Mouse (Mus musculus) hindbrain, embryonic 14.5 days (tissue): ENCODE measurements around the gene Pgghg. TPM values are rescaled to one million over a fixed set of nuclear protein-coding genes. Genes with fewer than 3 reads are reported as not detected.

ENCODE experiments used
- ATAC-seq: fragments of 200-750 bp; cut with Nextera tagmentation; 2 replicates; pipeline ENCODE4 v1.8.0; 2017; ENCODE audit warnings: moderate number of reproducible peaks, mild to moderate bottlenecking, moderate TSS enrichment, moderate library complexity; ENCODE audit not compliant: low FRiP score
- DNase-seq: peaks from one replicate; pipeline ENCODE4 v3.0.0-alpha.2; 2015; ENCODE audit warnings: low spot score
- H3K27ac ChIP-seq: fragments of 300-500 bp; sonication (generic); 2 replicates; pipeline ENCODE4 v1.5.1; 2014; ENCODE audit warnings: mild to moderate bottlenecking, moderate library complexity
- H3K27me3 ChIP-seq: fragments of 300-500 bp; sonication (generic); 2 replicates; pipeline ENCODE4 v1.6.1; 2014; ENCODE audit warnings: mild to moderate bottlenecking, low read length, mixed read lengths; ENCODE audit not compliant: control insufficient read depth, insufficient read depth
- H3K36me3 ChIP-seq: fragments of 300-500 bp; sonication (generic); replicated peaks from 2 replicates; pipeline ENCODE4 v1.6.1; 2014; ENCODE audit not compliant: control insufficient read depth, insufficient read depth
- H3K4me1 ChIP-seq: fragments of 300-500 bp; sonication (generic); replicated peaks from 2 replicates; pipeline ENCODE4 v1.6.1; 2014; ENCODE audit warnings: antibody characterized with exemption, low read length, mixed read lengths; ENCODE audit not compliant: control insufficient read depth, insufficient read depth
- H3K4me2 ChIP-seq: fragments of 300-500 bp; sonication (generic); replicated peaks from 2 replicates; pipeline ENCODE4 v1.6.1; 2014; ENCODE audit warnings: mild to moderate bottlenecking, moderate library complexity
- H3K4me3 ChIP-seq: fragments of 300-500 bp; sonication (generic); replicated peaks from 2 replicates; pipeline ENCODE4 v1.5.1; 2014; ENCODE audit warnings: mild to moderate bottlenecking, low read length
- H3K9ac ChIP-seq: fragments of 300-500 bp; sonication (generic); 2 replicates; pipeline ENCODE4 v1.6.1; 2014
- H3K9me3 ChIP-seq: fragments of 300-500 bp; sonication (generic); 2 replicates; pipeline ENCODE4 v1.6.1; 2016; ENCODE audit warnings: low read length; ENCODE audit not compliant: control insufficient read depth
- WGBS: fragments of 180-500 bp; shearing (Covaris S2); extraction: QIAGEN DNeasy Blood & Tissue Kit; methylation state at CpG from one replicate; pipeline ENCODE4 v1.1.7; 2014; 5-methylcytosine and 5-hydroxymethylcytosine counted together
- polyA plus RNA-seq: library from polyadenylated mRNA; unstranded; fragments of >200 nt; fragmentation: Nextera tagmentation; extraction: Ambion mirVana; gene quantifications from 2 replicates; pipeline ENCODE4 v1.2.1, GENCODE M21; 2014

The Pgghg gene
- polyA plus RNA-seq: 8.2 and 9.2 TPM in 2 replicates

DNA sequence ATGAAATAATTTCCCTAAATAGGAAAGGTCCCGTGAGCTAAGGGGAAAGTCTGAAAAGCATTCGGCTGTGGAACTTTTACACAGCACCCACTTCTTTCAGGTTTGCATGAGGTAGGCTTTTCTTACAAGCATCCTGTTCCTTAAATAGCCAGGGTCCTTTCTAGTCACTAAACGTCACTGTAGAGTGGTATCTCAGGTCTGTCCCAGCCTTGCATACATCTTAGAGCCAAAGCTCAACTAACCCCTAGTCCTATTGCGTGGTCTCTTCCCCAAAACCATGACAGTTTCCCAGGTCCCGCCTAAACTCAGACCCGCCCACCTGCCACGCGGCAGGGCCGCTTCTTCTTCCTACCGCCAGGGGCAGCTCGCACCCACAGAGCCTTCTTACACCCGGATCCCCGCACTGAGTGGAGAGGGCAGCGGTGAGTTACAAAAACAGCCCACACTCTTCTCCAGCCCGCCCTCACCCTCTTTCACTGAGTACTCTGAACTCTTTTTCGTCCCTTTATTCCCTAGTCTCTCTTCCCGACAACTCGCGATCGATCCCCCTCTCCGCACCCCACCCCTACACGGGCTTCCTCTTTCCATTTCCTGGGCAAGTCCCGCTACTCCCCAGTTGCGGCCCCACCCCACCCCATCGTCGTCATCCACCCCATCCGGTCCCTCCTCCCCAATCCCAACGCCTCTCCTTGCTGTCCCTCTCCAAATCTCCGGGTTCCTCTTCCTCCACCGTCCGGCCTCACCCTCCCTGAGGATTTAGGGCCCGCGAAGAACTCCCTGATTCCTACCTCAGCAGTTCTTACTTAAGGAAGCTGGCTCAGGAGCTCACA lies at the start of gene Pgghg:
Gene Pgghg, plus strand, starts transcription at position 170 of the 830 bp plus-strand sequence.
- peak; percentile 79 for ATAC-seq

GRCm38 (mm10) chr7:140894031-140894430 lies 47.2 kb upstream of the Pgghg start:
- no peak for DNase-seq
- no peak overlapping the region for H3K27ac ChIP-seq
- peaks cover 87% of the 10 kb centered on the region for H3K36me3 ChIP-seq
- H3K9me3 ChIP-seq: no peaks in the 10 kb centered on the region
- no peak overlapping the region for H3K4me2 ChIP-seq
- no peaks in the 10 kb centered on the region for H3K27me3 ChIP-seq
- H3K4me1 ChIP-seq: no peaks in the 10 kb centered on the region
- H3K4me3 ChIP-seq: no peak overlapping the region
- no peak overlapping the region for H3K9ac ChIP-seq
- WGBS: 92% methylated on average over 7 of the region's 7 CpGs
- no peak for ATAC-seq

More for the DNA sequence above, at the start of gene Pgghg:
- Histone ChIP-seq H3K27ac (peak within 1 kb of the TSS; percentile 62; the same call in 1 of the 2 replicates), H3K9me3 (no peaks in the 10 kb centered on the region), H3K36me3 (no peaks in the 10 kb centered on the region), H3K4me3 (peak within 1 kb of the TSS; percentile 43), H3K9ac (peak within 1 kb of the TSS; percentile 57), H3K4me2 (peak within 1 kb of the TSS; percentile 54), H3K27me3 (0 out of 2 replicates have a peak, but pooled peaks cover 2% of the 10 kb centered on the region), H3K4me1 (peaks cover 16% of the 10 kb centered on the region; the same call in 1 of the 2 replicates)
- DNase-seq: peak; percentile 72
- 4% methylated on average over 33 of the region's 33 CpGs for WGBS

DNA sequence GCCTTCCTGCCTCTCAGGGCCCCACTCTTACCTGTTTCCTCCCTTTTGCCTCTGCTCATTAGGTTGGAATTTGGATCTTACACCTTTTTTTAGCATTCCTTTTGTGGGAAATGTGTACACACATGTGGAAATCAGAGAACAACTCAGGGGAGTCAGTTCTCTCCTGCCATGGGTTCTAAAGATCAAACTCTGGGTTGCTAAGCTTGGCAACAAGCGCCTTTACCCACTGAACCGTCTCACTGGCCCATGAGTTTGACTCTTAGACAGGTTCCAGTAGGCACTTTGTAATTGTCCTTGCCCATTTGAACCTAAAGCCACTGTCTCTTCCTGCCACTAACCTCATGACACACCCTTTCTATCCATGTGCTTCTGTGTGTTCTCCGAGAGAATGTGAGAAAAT lies 46.6 kb upstream of the Pgghg start:
- Histone ChIP-seq H3K36me3 (peaks cover 87% of the 10 kb centered on the region), H3K9me3 (no peaks in the 10 kb centered on the region), H3K4me2 (no peak overlapping the region), H3K4me3 (no peak overlapping the region), H3K9ac (no peak overlapping the region), H3K4me1 (no peaks in the 10 kb centered on the region), H3K27me3 (no peaks in the 10 kb centered on the region), H3K27ac (no peak overlapping the region)
- ATAC-seq (no peak), DNase-seq (no peak)
- 95% methylated on average over 3 of the region's 3 CpGs for WGBS

- H3K4me3 ChIP-seq: no peak overlapping the region
- H3K27me3 ChIP-seq: no peaks in the 10 kb centered on the region
- H3K4me1 ChIP-seq: no peaks in the 10 kb centered on the region
- DNase-seq: no peak
- no peak for ATAC-seq
- H3K4me2 ChIP-seq: no peak overlapping the region
- H3K36me3 ChIP-seq: peaks cover 66% of the 10 kb centered on the region
- H3K9ac ChIP-seq: no peak overlapping the region
- H3K9me3 ChIP-seq: no peaks in the 10 kb centered on the region
- H3K27ac ChIP-seq: no peak overlapping the region
- WGBS: 93% methylated on average over 7 of the region's 7 CpGs
Measured at GRCm38 (mm10) chr7:140897863-140898262, 43.3 kb upstream of the Pgghg start.

DNA sequence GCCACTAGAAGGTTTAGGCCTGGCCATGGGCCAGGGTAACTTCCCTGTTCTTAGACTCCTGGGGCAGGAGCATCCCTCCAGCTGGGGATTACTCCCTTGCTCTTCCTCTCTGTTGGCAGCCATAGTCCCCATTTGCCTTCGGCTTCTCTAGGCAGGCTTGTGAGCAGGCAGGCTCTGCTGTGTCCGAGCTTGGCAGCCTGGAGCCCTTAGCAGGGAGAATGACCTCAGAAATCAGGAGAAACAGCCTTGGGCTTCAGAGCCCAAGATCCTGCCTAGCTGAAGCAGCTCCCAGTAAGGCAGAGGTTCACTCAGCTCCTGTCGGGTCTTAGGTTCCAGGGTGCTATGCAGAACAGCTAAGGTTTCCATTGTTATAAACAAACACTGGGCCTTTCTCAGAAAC lies 42.1 kb upstream of the Pgghg start:
- H3K36me3 ChIP-seq: peaks cover 54% of the 10 kb centered on the region
- no peaks in the 10 kb centered on the region for H3K4me1 ChIP-seq
- no peaks in the 10 kb centered on the region for H3K9me3 ChIP-seq
- no peak overlapping the region for H3K4me3 ChIP-seq
- no peak overlapping the region for H3K4me2 ChIP-seq
- no peak for ATAC-seq
- H3K27me3 ChIP-seq: no peaks in the 10 kb centered on the region
- DNase-seq: no peak
- H3K27ac ChIP-seq: no peak overlapping the region
- H3K9ac ChIP-seq: no peak overlapping the region
- WGBS: 74% methylated on average over 3 of the region's 3 CpGs

GRCm38 (mm10) chr7:140900220-140900619 lies 41.0 kb upstream of the Pgghg start, which contains the start of gene Cox8b:
Gene Cox8b, minus strand, starts transcription at chr7:140900446.
- peaks cover 43% of the 10 kb centered on the region for H3K36me3 ChIP-seq
- H3K4me2 ChIP-seq: no peak within 1 kb of the TSS
- WGBS: 81% methylated on average over 10 of the region's 10 CpGs
- no peak within 1 kb of the TSS for H3K4me3 ChIP-seq
- H3K4me1 ChIP-seq: no peaks in the 10 kb centered on the region
- H3K27me3 ChIP-seq: no peaks in the 10 kb centered on the region
- H3K9me3 ChIP-seq: no peaks in the 10 kb centered on the region
- no peak within 1 kb of the TSS for H3K27ac ChIP-seq
- H3K9ac ChIP-seq: no peak within 1 kb of the TSS
- ATAC-seq (no peak), DNase-seq (no peak)

GRCm38 (mm10) chr7:140902036-140902875 lies 38.9 kb upstream of the Pgghg start:
- peaks cover 25% of the 10 kb centered on the region for H3K36me3 ChIP-seq
- no peak overlapping the region for H3K4me2 ChIP-seq
- WGBS: 81% methylated on average over 15 of the region's 15 CpGs
- H3K27ac ChIP-seq: no peak overlapping the region
- DNase-seq (no peak), ATAC-seq (no peak)
- H3K27me3 ChIP-seq: no peaks in the 10 kb centered on the region
- no peak overlapping the region for H3K4me3 ChIP-seq
- no peaks in the 10 kb centered on the region for H3K9me3 ChIP-seq
- no peak overlapping the region for H3K9ac ChIP-seq
- H3K4me1 ChIP-seq: no peaks in the 10 kb centered on the region

GRCm38 (mm10) chr7:140903212-140903611 lies 38.0 kb upstream of the Pgghg start:
- Histone ChIP-seq H3K9me3 (no peaks in the 10 kb centered on the region), H3K4me3 (no peak overlapping the region), H3K4me1 (no peaks in the 10 kb centered on the region), H3K9ac (peak overlapping the region; percentile 25; the same call in 1 of the 2 replicates), H3K4me2 (no peak overlapping the region), H3K27ac (no peak overlapping the region), H3K36me3 (peaks cover 15% of the 10 kb centered on the region), H3K27me3 (no peaks in the 10 kb centered on the region)
- DNase-seq (peak; percentile 78), ATAC-seq (peak; percentile 55; the same call in 1 of the 2 replicates)
- 24% methylated on average over 13 of the region's 13 CpGs for WGBS

DNA sequence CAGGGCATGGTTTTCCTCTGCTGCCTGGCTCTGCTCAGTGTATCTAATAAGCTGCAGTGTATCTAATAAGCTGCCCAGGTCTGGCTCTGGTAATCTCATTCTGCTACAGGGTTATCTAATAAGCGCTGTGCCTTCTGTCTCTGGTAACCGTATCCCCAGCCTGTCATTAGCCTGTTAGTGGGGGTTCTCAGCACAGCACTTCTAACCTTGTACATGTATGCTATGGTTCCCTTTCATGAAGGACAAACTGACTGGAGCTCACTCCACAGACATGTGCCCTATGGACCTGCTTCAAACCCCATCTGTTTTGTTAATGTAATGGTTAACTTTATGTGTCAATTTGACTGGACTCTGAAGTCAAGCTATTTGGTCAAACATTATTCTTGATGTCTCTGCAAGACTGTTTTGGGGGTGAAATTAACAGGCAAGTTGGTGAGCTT lies 35.5 kb upstream of the Pgghg start:
- no peak for ATAC-seq
- Histone ChIP-seq H3K36me3 (no peaks in the 10 kb centered on the region), H3K9ac (no peak overlapping the region), H3K9me3 (no peaks in the 10 kb centered on the region), H3K4me3 (no peak overlapping the region), H3K4me2 (no peak overlapping the region), H3K4me1 (0 out of 2 replicates have a peak, but pooled peaks cover 4% of the 10 kb centered on the region), H3K27me3 (no peaks in the 10 kb centered on the region), H3K27ac (no peak overlapping the region)
- no peak for DNase-seq
- 71% methylated on average over 2 of the region's 2 CpGs for WGBS
